35 mouse cellular contexts compared by ENCODE assay signal in genomic region chr9:119378231-119378630, GRCm38 (mm10). TPM values are rescaled to one million over a fixed set of nuclear protein-coding genes. Genes with fewer than 3 reads are reported as not detected.
"Had no signal": no experiment of that assay in that cellular context is flagged by ENCODE, and none has a peak within 500 bp of the region (broad histone marks: within the 10 kb centered on the region; RNA-seq: fewer than 3 reads in every experiment).

No protein-coding gene starts in this region.

- ATAC-seq: hindbrain, postnatal 0 days; intestine, embryonic 16.5 days had no signal

- H3K27ac ChIP-seq: heart, adult 2 months; heart, embryonic 13.5 days; heart, embryonic 15.5 days; hindbrain, embryonic 13.5 days; hindbrain, embryonic 15.5 days; hindbrain, postnatal 0 days; kidney, postnatal 0 days; left cerebral cortex, adult 2 months; limb, embryonic 10.5 days; limb, embryonic 12.5 days; liver, embryonic 13.5 days had no signal

- H3K9me3 ChIP-seq: heart, embryonic 13.5 days; heart, embryonic 15.5 days; hindbrain, embryonic 13.5 days; hindbrain, embryonic 15.5 days; limb, embryonic 10.5 days; limb, embryonic 12.5 days; liver, embryonic 13.5 days had no signal

- DNase-seq: gastrocnemius, postnatal 14 days; gastrocnemius, postnatal 36 days; heart, adult 11 months; heart, adult 2 months; heart, postnatal 14 days; heart, postnatal 36 days; kidney, adult 11 months; kidney, adult 8-10 months; kidney, postnatal 14 days; kidney, postnatal 36 days; layer of hippocampus, adult 9-11 months; liver; liver, embryonic 13.5 days had no signal

- H3K4me1 ChIP-seq: heart, embryonic 15.5 days; hindbrain, embryonic 13.5 days; hindbrain, embryonic 15.5 days; limb, embryonic 12.5 days; liver, embryonic 13.5 days had no signal

- H3K36me3 ChIP-seq: heart, embryonic 13.5 days; heart, embryonic 15.5 days; hindbrain, embryonic 13.5 days; hindbrain, embryonic 15.5 days had no signal

- H3K4me2 ChIP-seq: heart, embryonic 11.5 days; heart, embryonic 13.5 days; heart, embryonic 15.5 days; hindbrain, embryonic 13.5 days; hindbrain, embryonic 15.5 days; limb, embryonic 12.5 days; liver, embryonic 11.5 days; liver, embryonic 13.5 days had no signal

- H3K9ac ChIP-seq: heart, embryonic 13.5 days; heart, embryonic 15.5 days; hindbrain, embryonic 13.5 days; hindbrain, embryonic 15.5 days; limb, embryonic 12.5 days; liver, embryonic 13.5 days had no signal

- H3K27me3 ChIP-seq: heart, embryonic 13.5 days; heart, embryonic 15.5 days; hindbrain, embryonic 13.5 days; hindbrain, embryonic 15.5 days; limb, embryonic 12.5 days; liver, embryonic 13.5 days had no signal

- H3K4me3 ChIP-seq: heart, adult 2 months; heart, embryonic 13.5 days; heart, embryonic 15.5 days; hindbrain, embryonic 13.5 days; hindbrain, embryonic 15.5 days; left cerebral cortex, adult 2 months; limb, embryonic 10.5 days; limb, embryonic 12.5 days; liver, embryonic 13.5 days had no signal

RNA-seq across cellular contexts. Expression of gene Slc22a14, which starts 12.9 kb away (rescaled TPM):
- total RNA-seq: gastrocnemius, adult 18-20 months; gastrocnemius, adult 8-10 months; gastrocnemius, postnatal 14 days; gastrocnemius, postnatal 36 days; heart, adult 2 months; hematopoietic stem cell, adult 5-6 weeks; hindbrain, postnatal 0 days; layer of hippocampus, adult 18-20 months; layer of hippocampus, postnatal 14 days; left cerebral cortex, adult 2 months; left cerebral cortex, postnatal 14 days; left cerebral cortex, postnatal 36 days had no signal
- polyA plus RNA-seq: frontal cortex, adult 2 months; heart, embryonic 11.5 days; heart, embryonic 13.5 days; hindbrain, embryonic 11.5 days; hindbrain, embryonic 13.5 days; hindbrain, embryonic 15.5 days; hindbrain, postnatal 0 days; kidney, embryonic 14.5 days; limb, embryonic 10.5 days; limb, embryonic 12.5 days; liver, embryonic 11.5 days; liver, embryonic 13.5 days had no signal
